Comparison of ENCODE assay signal across 8 mouse cellular contexts in the genomic region with DNA sequence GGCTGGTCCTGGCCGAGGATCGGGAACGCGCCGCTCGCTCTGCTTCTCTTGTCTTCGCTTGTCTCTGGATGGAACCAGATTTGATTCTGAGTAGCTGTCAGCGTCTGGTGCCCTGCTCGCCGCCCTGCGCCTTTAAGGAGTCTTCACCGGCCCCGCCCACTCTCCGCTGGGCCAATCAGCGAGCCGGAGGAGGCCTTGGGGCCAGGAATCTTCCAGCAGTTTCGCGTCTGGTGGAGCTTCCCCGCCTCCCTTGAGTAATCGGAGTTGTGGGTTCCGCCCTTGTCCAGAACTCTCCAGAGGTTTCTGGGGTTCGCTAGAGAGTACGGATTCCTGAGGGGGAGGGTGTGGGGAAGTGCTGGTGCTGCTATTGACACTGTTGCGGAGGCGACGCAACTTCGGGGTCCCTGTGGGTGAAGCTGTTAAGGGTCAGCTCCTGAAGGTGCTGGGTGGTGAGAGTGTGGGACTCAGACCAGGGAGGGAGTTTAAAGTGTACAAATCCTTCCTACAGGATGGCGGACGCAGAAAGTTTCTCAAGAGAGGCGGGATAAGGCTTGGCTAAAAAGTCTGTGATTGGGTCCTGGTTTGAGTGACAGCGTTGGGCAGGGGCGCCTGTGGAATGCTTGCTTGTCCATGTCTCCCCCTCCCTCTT. TPM values are rescaled to one million over a fixed set of nuclear protein-coding genes. Genes with fewer than 3 reads are reported as not detected.
DNase-seq lines count a peak whose midpoint lies in the region; ATAC-seq and TF ChIP-seq lines count a peak whose summit lies in the region.
"Not testable (repeated sequence)": the region's sequence is repeated elsewhere in the genome, so short reads cannot be mapped to it uniquely, and the experiment has no call there.

A gene (minus strand): TSS at position 109 of the 649 bp plus-strand sequence.

- under 1% methylated on average over 32 of the region's 32 CpGs for WGBS in forebrain, embryonic 10.5 days
- WGBS in heart, embryonic 13.5 days = under 1% methylated on average over 32 of the region's 32 CpGs
- under 1% methylated on average over 29 of the region's 32 CpGs for WGBS in kidney, postnatal 0 days
- WGBS in midbrain, postnatal 0 days = under 1% methylated on average over 19 of the region's 32 CpGs

- peaks cover 66% of the 10 kb centered on the region for H3K27me3 ChIP-seq in forebrain, embryonic 10.5 days (ENCODE audit: poor library complexity, severe bottlenecking)
- peaks cover 40% of the 10 kb centered on the region for H3K27me3 ChIP-seq in heart, embryonic 13.5 days (replicated peaks)
- H3K27me3 ChIP-seq in kidney, postnatal 0 days (ENCODE audit: insufficient read depth, low read length); midbrain, postnatal 0 days (ENCODE audit: insufficient read depth, low read length): not testable (repeated sequence)

- ATAC-seq in heart, embryonic 13.5 days (ENCODE audit: extremely low read depth, insufficient number of reproducible peaks, low FRiP score, low TSS enrichment) = peak; percentile 88
- peak; percentile 89 for ATAC-seq in kidney, postnatal 0 days (replicated peaks; ENCODE audit: low FRiP score, low read depth)
- ATAC-seq in midbrain, postnatal 0 days (ENCODE audit: low FRiP score) = peak; percentile 93

- H3K4me2 ChIP-seq in heart, embryonic 13.5 days = peak within 1 kb of the TSS; percentile 85
- H3K4me2 ChIP-seq in kidney, postnatal 0 days (ENCODE audit: low read length) = peak within 1 kb of the TSS; percentile 62
- H3K4me2 ChIP-seq in midbrain, postnatal 0 days (ENCODE audit: low read depth, low read length, poor library complexity, severe bottlenecking) = peak within 1 kb of the TSS; percentile 48

- not testable (repeated sequence) for H3K9me3 ChIP-seq in forebrain, embryonic 10.5 days; heart, embryonic 13.5 days; kidney, postnatal 0 days (replicated peaks; ENCODE audit: low read length); midbrain, postnatal 0 days (ENCODE audit: low read length)

- peak; percentile 92 for DNase-seq in 3T3-L1 (ENCODE audit: low read depth, low spot score)
- DNase-seq in brain, embryonic 14.5 days (ENCODE audit: low read depth) = peak; percentile 84
- DNase-seq in forebrain, embryonic 10.5 days (ENCODE audit: extremely low spot score, low spot score) = peak; percentile 80
- DNase-seq in kidney, postnatal 0 days (ENCODE audit: low spot score) = peak; percentile 97
- DNase-seq in liver = peak; percentile 78
- peak; percentile 69 for DNase-seq in midbrain, postnatal 0 days (ENCODE audit: low spot score)
- DNase-seq in spleen, postnatal 14 days (ENCODE audit: low spot score in 2 of 2) = peak; percentile 48 to 51

- peak within 1 kb of the TSS; percentile 62 for H3K4me3 ChIP-seq in forebrain, embryonic 10.5 days
- H3K4me3 ChIP-seq in heart, embryonic 13.5 days = peak within 1 kb of the TSS; percentile 64
- peak within 1 kb of the TSS; percentile 39 for H3K4me3 ChIP-seq in kidney, postnatal 0 days (replicated peaks; ENCODE audit: low read depth, low read length)
- H3K4me3 ChIP-seq in midbrain, postnatal 0 days (ENCODE audit: low read depth, low read length) = peak within 1 kb of the TSS; percentile 36

- peak within 1 kb of the TSS; percentile 84 for H3K9ac ChIP-seq in heart, embryonic 13.5 days
- H3K9ac ChIP-seq in kidney, postnatal 0 days (ENCODE audit: low read depth, low read length) = peak within 1 kb of the TSS; percentile 43; the same call in 1 of the 2 replicates
- not testable (repeated sequence) for H3K9ac ChIP-seq in midbrain, postnatal 0 days (replicated peaks; ENCODE audit: low read length, poor library complexity, severe bottlenecking)

- not testable (repeated sequence) for H3K36me3 ChIP-seq in forebrain, embryonic 10.5 days (replicated peaks); heart, embryonic 13.5 days; kidney, postnatal 0 days (ENCODE audit: insufficient read depth, low read length); midbrain, postnatal 0 days (ENCODE audit: insufficient read depth, low read length)

- not testable (repeated sequence) for TF ChIP-seq CTCF in brain, embryonic 14.5 days (IDR thresholded peaks at IDR 0.05; ENCODE audit: borderline replicate concordance, extremely low read depth, insufficient read depth, insufficient read length); kidney, postnatal 0 days (IDR thresholded peaks at IDR 0.05; ENCODE audit: low read depth); midbrain, postnatal 0 days (IDR thresholded peaks at IDR 0.05)

- not testable (repeated sequence) for TF ChIP-seq POLR2A in brain, embryonic 14.5 days (IDR thresholded peaks at IDR 0.05; ENCODE audit: borderline replicate concordance, extremely low read depth, insufficient read depth, insufficient read length, poor library complexity, severe bottlenecking)

- peaks cover 12% of the 10 kb centered on the region for H3K4me1 ChIP-seq in forebrain, embryonic 10.5 days
- H3K4me1 ChIP-seq in heart, embryonic 13.5 days; kidney, postnatal 0 days (replicated peaks; ENCODE audit: insufficient read depth, low read length); midbrain, postnatal 0 days (ENCODE audit: insufficient read depth, low read length): not testable (repeated sequence)

- peak within 1 kb of the TSS; percentile 92 for H3K27ac ChIP-seq in forebrain, embryonic 10.5 days
- peak within 1 kb of the TSS; percentile 97 for H3K27ac ChIP-seq in heart, embryonic 13.5 days (replicated peaks)
- peak within 1 kb of the TSS; percentile 96 for H3K27ac ChIP-seq in kidney, postnatal 0 days
- H3K27ac ChIP-seq in midbrain, postnatal 0 days (ENCODE audit: low read depth, low read length) = not testable (repeated sequence)

RNA-seq across cellular contexts. Expression of the gene that starts here (rescaled TPM):
- polyA plus RNA-seq in brain, embryonic 14.5 days (2012; rRNA removed) = 6.3 and 7.1 TPM in 2 replicates
- polyA plus RNA-seq in forebrain, embryonic 10.5 days (2016; fragmentation: Nextera tagmentation; extraction: Ambion mirVana) = 0.07 TPM in 1 of 2 replicates, not detected in the other
- polyA plus RNA-seq in heart, embryonic 13.5 days (2015; fragmentation: Nextera tagmentation; extraction: Ambion mirVana) = 0.19 and 0.20 TPM in 2 replicates
- polyA plus RNA-seq in kidney, postnatal 0 days (2015; fragmentation: Nextera tagmentation; extraction: Ambion mirVana) = 2.2 and 2.6 TPM in 2 replicates
- total RNA-seq in midbrain, postnatal 0 days (2014; rRNA removed) = 16.8 and 18.2 TPM in 2 replicates
- polyA plus RNA-seq in midbrain, postnatal 0 days (2015; fragmentation: Nextera tagmentation; extraction: Ambion mirVana) = 0.47 and 0.79 TPM in 2 replicates

Comparison
In these comparisons a context has a peak if more than half of its experiments do, and no peak if none do; other contexts are left out.
1. Peak in DNase-seq, H3K4me3 ChIP-seq and H3K27ac ChIP-seq in forebrain, embryonic 10.5 days; RNA of the gene not detected or under 1 TPM.
2. Peak in ATAC-seq, H3K4me3 ChIP-seq, H3K27ac ChIP-seq, H3K9ac ChIP-seq and H3K4me2 ChIP-seq in heart, embryonic 13.5 days; RNA of the gene not detected or under 1 TPM.